Mouse (Mus musculus) spleen, adult 2 months (tissue): Measurements from ENCODE around the gene Slc7a7.

Experiments used
- CTCF ChIP-seq: fragments of 200-500 bp; IDR thresholded peaks from 2 replicates; pipeline ENCODE4 v1.5.1; 2011; ENCODE audit warnings: mild to moderate bottlenecking, inconsistent platforms; ENCODE audit not compliant: insufficient read depth, insufficient read length, insufficient replicate concordance; ENCODE audit errors: extremely low read depth
- POLR2A ChIP-seq: fragments of 200-500 bp; IDR thresholded peaks from 2 replicates; pipeline ENCODE4 v1.6.1; 2011; ENCODE audit warnings: low read depth, low read length, inconsistent platforms

- no peak for TF ChIP-seq POLR2A
- TF ChIP-seq CTCF, result no peak
Observed at GRCm38 (mm10) chr14:54425540-54425939, 8.0 kb upstream of the Slc7a7 start.
